Mouse (Mus musculus): ENCODE results near the gene Klhl21.

- TF ChIP-seq FLI1 (IDR thresholded peaks at IDR 0.05; ENCODE audit: low read length) (no peak), GATA1 (IDR thresholded peaks at IDR 0.05; ENCODE audit: borderline replicate concordance, low read length) (no peak)
Observed at GRCm38 (mm10) chr4:152022506-152022905, 13.9 kb downstream of the Klhl21 start.
